Mouse (Mus musculus) liver, postnatal 0 days (tissue): Measurements from ENCODE around the gene Ccnl1.

Experiments
- CTCF ChIP-seq: sonication (generic); IDR thresholded peaks from 2 replicates; pipeline ENCODE4 v1.5.1; 2016; ENCODE audit warnings: antibody characterized with exemption, low read depth
- EP300 ChIP-seq: IDR thresholded peaks from 2 replicates; pipeline ENCODE4 v1.6.1; 2016; ENCODE audit warnings: antibody characterized with exemption, low read depth, mild to moderate bottlenecking

DNA sequence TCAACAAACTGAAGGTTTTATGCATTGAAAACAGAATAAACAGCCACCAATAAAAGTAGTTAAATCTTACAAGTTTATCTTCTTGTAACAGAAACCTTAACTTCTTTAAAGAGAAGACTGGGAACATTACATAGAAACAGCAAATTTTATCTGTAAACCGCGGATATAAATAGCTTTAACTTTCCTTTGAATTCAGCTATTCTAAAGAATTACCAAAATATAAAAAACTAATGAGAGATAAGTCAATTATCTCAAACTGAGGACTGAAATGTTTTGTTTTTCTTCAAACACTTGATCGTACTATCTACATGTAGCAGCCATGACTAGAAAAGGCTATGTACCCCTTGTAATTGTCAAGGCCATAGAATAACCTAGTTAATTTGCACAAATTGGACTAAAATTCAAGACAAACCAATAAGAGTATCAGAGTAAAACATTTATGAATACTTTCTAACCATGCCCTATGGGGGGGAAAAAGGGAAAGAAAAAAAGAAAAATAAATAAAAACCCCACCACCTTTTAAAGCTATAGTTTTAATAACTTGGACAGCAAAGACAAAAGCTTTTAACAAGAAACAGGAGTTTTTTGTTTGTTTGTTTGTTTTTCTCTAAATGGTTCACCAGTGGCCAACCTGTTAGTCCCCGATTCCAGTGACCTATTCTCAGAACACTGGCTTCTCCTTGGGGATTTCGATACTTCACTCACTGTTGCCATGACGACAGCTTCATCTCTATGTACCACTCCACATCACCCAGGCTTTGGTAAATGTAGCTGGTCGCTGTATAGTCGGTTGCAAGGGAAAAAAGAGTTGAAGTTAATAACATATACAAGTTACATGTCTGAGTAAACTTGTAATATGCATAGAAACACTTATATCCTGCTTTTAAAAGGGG, 3.3 kb downstream of the Ccnl1 start:
- TF ChIP-seq CTCF (no peak), EP300 (no peak)
